Mouse (Mus musculus) brain, embryonic 14.5 days (tissue): ENCODE results near the gene Dennd4b. TPM values are rescaled to one million over a fixed set of nuclear protein-coding genes. Genes with fewer than 3 reads are reported as not detected.
A peak's percentile ranks its signal among the peaks of the same experiment; 100 is the strongest.

Experiments
- DNase-seq: peaks from one replicate; pipeline ENCODE4 v3.0.0-alpha.2; 2011; ENCODE audit warnings: low read depth
- CTCF ChIP-seq: fragments of 200-500 bp; IDR thresholded peaks from 2 replicates; pipeline ENCODE4 v1.5.1; 2012; ENCODE audit warnings: inconsistent platforms, mild to moderate bottlenecking, moderate library complexity, borderline replicate concordance; ENCODE audit not compliant: insufficient read depth, insufficient read length; ENCODE audit errors: extremely low read depth
- POLR2A ChIP-seq: fragments of 200-500 bp; IDR thresholded peaks from 2 replicates; pipeline ENCODE4 v1.6.1; 2012; ENCODE audit warnings: mild to moderate bottlenecking, inconsistent platforms, borderline replicate concordance; ENCODE audit not compliant: poor library complexity, insufficient read depth, insufficient read length, severe bottlenecking; ENCODE audit errors: extremely low read depth
- polyA plus RNA-seq: library from polyadenylated mRNA; depleted of rRNA; stranded (reverse); fragments of >200 nt; gene quantifications from 2 replicates; pipeline ENCODE4 v1.2.3, GENCODE M21; 2012; rRNA removed

The Dennd4b gene
- polyA plus RNA-seq, result 29.3 and 30.7 TPM in 2 replicates

DNA sequence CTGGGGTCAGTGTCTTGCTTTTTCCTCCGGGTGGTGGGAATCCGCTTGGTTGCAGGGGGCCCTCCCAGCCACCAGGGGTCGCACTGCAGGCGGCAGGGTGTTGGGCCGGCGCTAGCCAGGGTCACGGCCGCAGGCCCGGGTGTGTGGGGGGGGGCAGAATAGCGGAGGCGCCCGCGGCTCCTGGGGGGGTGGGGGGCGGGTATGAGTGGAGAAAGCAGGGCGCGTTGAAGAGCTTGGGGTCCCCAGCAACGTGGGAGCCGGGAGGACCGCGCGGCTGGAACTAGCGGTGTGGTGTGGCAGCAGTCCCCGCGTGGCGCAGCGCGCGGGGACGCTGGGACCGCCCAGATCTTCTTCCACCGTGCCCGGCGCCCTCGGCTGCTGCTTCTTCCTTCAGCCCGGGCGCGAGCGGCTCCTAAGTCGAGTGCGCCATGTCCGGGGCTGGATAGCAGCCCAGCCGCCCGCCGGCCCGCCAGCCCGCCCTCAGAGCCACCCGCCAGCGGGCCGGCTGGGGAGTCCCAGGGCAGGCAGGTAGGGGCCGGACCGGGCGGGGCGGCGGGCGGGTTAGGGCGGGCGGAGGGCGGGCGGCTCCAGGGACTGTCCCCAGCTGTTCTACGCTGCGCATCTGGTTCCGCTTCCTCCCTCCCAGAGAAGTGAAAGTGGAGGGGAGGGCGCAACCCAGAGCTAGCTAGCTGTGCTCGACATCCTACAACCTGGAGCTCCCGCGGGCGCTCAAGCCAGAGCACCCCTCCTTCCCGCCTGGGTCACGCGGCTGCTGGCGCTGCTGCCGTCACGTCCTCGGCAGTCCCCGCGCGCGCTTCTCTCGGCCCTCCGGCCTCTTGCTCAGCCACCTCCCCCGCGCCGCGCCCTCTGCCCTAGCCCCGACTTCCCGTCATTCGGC is at the start of gene Dennd4b:
Dennd4b (plus strand) TSS at position 152 of the 898 bp plus-strand sequence.
- DNase-seq, result peak; percentile 87

DNA sequence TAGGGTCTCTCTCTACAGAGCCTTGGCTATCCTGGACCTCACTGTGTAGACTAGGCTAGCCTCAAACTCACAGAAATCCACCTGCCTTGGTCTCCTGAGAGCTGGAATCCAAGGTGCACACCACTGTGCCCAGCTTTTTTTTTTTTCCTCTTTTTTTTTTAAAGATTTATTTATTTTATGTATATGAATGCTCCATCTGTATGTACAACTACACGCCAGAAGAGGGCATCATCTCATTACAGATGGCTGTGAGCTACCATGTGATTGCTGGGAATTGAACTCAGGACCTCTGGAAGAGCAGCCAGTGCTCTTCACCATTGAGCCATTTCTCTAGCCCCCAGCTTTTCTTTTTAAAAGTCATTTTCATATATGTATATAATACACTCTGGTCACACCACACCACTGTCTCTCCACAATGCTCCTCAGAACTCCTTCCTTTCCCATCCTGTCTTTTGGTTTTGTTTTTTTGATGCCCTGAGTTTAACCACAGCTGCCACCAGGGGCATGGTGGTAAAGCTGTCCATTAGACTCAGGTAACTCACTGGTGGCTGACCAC is 49.1 kb upstream of the Dennd4b start:
- TF ChIP-seq CTCF, result no peak
- no peak for TF ChIP-seq POLR2A
- no peak for DNase-seq

More for the DNA sequence above, at the start of gene Dennd4b:
- TF ChIP-seq POLR2A (peak; percentile 43; the same call in 1 of the 2 replicates), CTCF (peak; percentile 93)

DNA sequence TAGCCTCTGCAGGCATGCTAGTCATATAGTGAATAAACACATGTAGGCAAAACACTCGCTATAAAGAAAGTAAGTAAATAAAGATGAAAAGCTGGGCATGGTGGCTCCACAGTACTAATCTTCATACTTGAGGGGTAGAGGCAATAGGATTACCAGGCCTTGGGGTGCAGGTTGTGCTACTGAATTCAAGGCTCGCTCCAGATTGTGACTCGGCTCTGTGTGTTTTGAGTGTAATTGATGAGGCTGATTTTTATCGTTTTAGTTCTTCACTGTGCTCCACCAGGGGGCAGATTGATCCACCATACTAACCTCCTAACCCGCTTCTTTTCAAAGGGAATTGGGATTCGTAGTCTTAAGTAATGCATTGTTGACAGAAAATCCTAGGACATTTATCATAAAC is 44.9 kb upstream of the Dennd4b start:
- DNase-seq, result peak; percentile 87
- TF ChIP-seq POLR2A (no peak), CTCF (peak; percentile 55; the same call in 1 of the 2 replicates)

DNA sequence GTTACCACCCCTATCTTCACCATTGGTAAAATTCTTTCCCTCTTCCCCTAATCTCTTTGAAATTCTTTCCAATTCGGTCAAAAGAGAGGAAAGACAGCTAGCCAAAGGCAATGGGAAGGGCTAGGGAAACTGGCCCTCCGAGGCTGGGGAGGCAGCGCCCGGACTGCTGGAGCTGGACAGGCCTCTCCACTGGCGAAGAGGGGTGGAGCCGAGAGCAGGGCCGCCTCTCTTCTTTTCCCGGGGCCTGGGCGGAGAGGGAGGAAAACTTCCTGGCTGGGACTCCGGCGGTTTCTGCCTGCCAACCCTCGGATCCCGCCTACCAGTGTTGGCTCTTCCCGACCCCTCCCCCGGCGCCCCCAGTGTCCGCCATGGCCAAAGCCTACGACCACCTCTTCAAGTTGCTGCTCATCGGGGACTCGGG is 44.4 kb upstream of the Dennd4b start:
- peak; percentile 67 for DNase-seq
- 0 out of 2 replicates have a peak, but pooled peaks have one; percentile 23 for TF ChIP-seq POLR2A
- no peak for TF ChIP-seq CTCF

DNA sequence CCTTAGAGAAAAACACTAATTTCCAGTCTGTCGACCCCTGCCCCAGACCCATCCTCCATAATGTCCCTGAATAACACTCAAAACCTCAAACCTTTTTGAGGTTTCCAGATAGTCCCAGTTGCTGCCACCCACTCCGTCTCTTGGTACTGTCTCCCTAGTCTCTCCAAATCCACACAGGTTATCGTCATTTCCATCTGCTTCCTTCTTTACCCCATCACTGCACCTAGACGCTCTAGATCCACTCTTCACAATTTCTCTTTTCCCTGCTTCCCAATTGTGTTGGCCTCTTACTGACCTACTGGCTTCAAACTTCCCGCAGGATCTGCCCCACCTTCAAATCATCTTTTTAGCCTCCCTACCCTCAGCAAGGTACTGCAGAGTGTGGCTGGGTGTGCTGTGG is 43.9 kb upstream of the Dennd4b start:
- no peak for TF ChIP-seq CTCF
- no peak for TF ChIP-seq POLR2A
- DNase-seq, result no peak

DNA sequence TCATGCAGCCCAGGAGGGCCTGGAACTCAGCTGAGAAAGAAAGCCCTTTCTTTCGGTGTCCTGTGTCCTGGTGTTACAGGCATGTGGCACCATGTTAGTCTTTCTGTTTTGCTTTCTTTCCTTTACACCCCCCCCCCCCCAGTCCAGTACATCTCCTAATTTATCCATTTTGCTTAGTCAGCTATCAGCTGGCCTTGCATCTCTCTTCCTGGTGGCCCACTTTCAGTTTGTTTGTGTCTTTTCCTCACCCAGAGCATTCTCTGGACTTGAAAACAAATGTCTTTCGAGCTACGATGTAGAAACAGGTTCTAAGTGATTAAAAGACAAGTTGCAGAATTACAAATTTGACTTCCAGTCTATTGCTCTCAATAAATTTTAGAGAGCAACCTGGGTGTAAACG is 42.5 kb upstream of the Dennd4b start:
- DNase-seq, result no peak
- TF ChIP-seq CTCF (no peak), POLR2A (no peak)

DNA sequence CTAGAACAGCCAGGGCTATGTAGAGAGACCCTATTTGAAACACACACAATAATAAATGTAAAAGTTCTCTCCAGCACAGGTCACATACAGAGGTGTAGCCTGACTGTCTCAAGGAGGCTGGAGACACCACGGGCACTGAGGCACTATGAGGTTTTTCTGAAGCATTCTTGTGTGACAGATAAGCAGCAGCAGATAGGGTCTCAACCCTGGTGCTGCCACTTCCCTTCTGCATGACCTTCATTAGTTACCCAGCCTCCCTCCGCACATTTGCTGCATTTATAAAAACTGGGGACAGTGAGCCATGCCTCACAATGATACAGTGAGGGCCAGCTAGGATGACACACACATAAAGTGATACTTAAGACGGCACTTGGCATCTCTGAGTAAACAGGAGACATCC is 42.0 kb upstream of the Dennd4b start:
- no peak for TF ChIP-seq CTCF
- no peak for TF ChIP-seq POLR2A
- no peak for DNase-seq

DNA sequence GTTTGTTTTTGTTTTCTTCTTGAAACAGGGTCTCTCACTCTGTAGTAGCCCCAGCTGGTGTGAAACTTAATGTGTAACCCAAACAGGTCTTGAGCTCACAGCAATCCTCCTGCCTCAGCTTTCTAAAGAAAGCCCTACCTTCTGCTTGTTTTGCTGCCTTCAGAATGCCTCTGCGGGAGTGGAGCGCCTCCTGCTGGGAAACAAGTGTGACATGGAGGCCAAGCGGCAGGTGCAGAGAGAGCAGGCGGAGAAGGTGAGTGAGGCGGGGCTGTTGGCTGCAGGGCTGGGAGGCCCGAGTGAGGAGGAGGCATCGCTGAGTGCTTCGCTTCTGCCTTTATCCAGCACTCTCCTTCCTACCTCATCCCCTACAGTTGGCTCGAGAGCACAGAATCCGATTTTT is 40.7 kb upstream of the Dennd4b start:
- TF ChIP-seq CTCF, result no peak
- TF ChIP-seq POLR2A, result no peak
- DNase-seq, result no peak

DNA sequence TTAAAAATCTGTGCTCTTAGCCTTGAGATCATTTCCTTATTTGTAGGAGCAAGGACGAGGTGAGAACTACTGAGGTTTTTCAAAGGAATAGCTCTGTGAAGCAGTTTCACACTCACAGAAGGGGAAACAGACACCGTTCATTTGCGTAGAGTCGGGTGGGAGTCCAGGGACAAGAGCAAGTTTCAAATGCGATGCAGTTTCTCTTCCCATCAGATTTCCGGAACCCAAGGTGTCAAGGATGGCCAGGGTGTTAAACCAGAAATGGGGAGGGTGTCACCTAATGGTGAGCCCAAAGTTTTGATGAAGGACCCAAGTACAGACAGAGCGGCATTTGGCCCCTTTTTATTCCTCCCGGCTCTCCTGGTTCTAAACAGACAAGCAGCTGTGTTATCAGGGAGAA is 33.9 kb upstream of the Dennd4b start:
- no peak for TF ChIP-seq POLR2A
- no peak for TF ChIP-seq CTCF
- DNase-seq, result no peak

DNA sequence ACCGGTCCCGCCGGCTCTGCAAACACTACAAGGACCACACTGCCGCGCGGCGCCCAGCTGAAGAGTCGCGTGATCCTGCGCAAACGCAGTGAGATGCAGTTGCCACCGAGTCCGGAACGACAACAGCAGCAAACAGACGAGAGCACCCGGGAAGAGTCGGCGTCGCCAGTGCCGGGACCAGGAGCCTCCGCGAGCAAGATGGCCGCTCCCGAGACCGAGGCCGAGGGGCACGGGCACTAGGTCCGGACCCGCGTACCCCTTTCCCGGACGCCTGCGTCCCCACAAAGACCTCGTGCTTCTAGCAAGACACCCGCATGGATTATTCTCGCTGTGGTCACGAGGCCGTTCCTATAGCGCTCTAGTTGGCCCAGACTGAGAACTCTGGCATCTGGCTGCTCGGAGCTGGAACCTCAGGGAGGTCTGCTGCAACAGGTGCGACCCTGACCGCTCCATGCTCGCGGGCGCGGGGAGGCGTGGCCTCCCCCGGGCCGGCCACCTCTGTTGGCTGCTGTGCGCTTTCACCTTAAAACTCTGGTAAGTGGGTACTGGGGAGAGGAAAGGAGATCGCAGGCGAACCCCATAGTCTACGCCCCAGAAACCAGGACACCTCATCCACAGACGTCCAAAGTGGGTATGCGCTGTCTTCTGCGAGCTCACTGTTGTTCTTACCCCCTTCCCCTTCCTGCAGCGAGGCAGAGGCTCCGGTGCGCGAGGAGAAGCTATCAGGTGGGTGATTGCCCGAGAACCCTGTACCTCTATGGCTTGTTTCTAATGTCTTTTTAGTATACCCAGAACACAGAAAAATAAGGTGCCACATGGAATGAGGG is 33.3 kb upstream of the Dennd4b start, which contains the start of gene Jtb:
Jtb (plus strand) TSS at position 91 of the 827 bp plus-strand sequence.
- peak; percentile 85; the same call in 1 of the 2 replicates for TF ChIP-seq POLR2A
- TF ChIP-seq CTCF, result no peak
- DNase-seq, result peak; percentile 99

DNA sequence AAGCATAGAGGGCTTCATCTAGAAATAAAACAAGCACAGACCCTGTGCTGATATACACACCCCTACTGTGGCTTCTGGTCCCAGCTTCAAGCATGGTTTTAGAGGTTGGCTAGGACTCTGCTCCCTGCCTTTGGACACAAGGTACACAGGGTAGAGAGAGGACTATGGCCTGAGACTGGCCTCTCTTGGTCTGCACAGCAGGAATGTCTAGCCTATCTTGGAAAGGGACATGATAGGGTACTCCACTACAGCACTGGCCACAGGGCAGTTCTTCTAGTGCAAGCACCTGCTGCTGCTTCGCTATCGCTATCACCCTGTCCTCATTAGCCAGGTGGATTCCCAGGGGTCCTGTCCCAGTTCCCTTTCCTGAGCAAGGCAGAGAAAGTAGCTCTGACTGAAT is 23.7 kb upstream of the Dennd4b start:
- DNase-seq, result no peak
- TF ChIP-seq POLR2A, result no peak
- no peak for TF ChIP-seq CTCF
